Mouse (Mus musculus): ENCODE data around the gene Hspa5.
"Not testable (repeated sequence)": the region's sequence is repeated elsewhere in the genome, so short reads cannot be mapped to it uniquely, and the experiment has no call there.

The Hspa5 gene

GRCm38 (mm10) chr2:34777237-34777868 lies 5.6 kb downstream of the Hspa5 start:
- Histone ChIP-seq H3K9me3 (ENCODE audit: low read length) (no peaks in the 10 kb centered on the region), H3K4me3 (replicated peaks; ENCODE audit: low read length) (no peak overlapping the region), H3K36me3 (ENCODE audit: insufficient read depth, low read length) (peaks cover 96% of the 10 kb centered on the region), H3K27me3 (ENCODE audit: insufficient read depth, low read length) (no peaks in the 10 kb centered on the region), H3K4me1 (replicated peaks; ENCODE audit: low read depth, low read length) (peaks cover 43% of the 10 kb centered on the region)
- TF ChIP-seq CTCF (conservative IDR thresholded peaks at IDR 0.05; ENCODE audit: low read length) (no peak), POU5F1 (IDR thresholded peaks at IDR 0.05; ENCODE audit: borderline replicate concordance, low read length) (no peak), NANOG (IDR thresholded peaks at IDR 0.05; ENCODE audit: borderline replicate concordance, low read length) (no peak)

- H3K4me1 ChIP-seq (replicated peaks; ENCODE audit: low read depth, low read length): peaks cover 10% of the 10 kb centered on the region; the same call in 1 of the 2 replicates
- no peaks in the 10 kb centered on the region for H3K9me3 ChIP-seq (ENCODE audit: low read length)
- TF ChIP-seq NANOG (IDR thresholded peaks at IDR 0.05; ENCODE audit: borderline replicate concordance, low read length): no peak
- no peak for TF ChIP-seq POU5F1 (IDR thresholded peaks at IDR 0.05; ENCODE audit: borderline replicate concordance, low read length)
- TF ChIP-seq CTCF (conservative IDR thresholded peaks at IDR 0.05; ENCODE audit: low read length): peak; percentile 31; the same call in 1 of the 2 replicates
- no peak overlapping the region for H3K4me3 ChIP-seq (replicated peaks; ENCODE audit: low read length)
- no peaks in the 10 kb centered on the region for H3K27me3 ChIP-seq (ENCODE audit: insufficient read depth, low read length)
- peaks cover 76% of the 10 kb centered on the region for H3K36me3 ChIP-seq (ENCODE audit: insufficient read depth, low read length)
These were observed 11.6 kb downstream of the Hspa5 start for GRCm38 (mm10) chr2:34783064-34784020.

- Histone ChIP-seq H3K9me3 (ENCODE audit: low read length) (no peaks in the 10 kb centered on the region), H3K4me3 (replicated peaks; ENCODE audit: low read length) (no peak overlapping the region), H3K36me3 (ENCODE audit: insufficient read depth, low read length) (peaks cover 74% of the 10 kb centered on the region), H3K4me1 (replicated peaks; ENCODE audit: low read depth, low read length) (peaks cover 10% of the 10 kb centered on the region; the same call in 1 of the 2 replicates), H3K27me3 (ENCODE audit: insufficient read depth, low read length) (no peaks in the 10 kb centered on the region)
- TF ChIP-seq POU5F1 (IDR thresholded peaks at IDR 0.05; ENCODE audit: borderline replicate concordance, low read length): no peak
- TF ChIP-seq NANOG (IDR thresholded peaks at IDR 0.05; ENCODE audit: borderline replicate concordance, low read length): no peak
- TF ChIP-seq CTCF (conservative IDR thresholded peaks at IDR 0.05; ENCODE audit: low read length): peak; percentile 90
These were observed 12.3 kb downstream of the Hspa5 start for GRCm38 (mm10) chr2:34784085-34784484.

GRCm38 (mm10) chr2:34790282-34790681 lies 18.5 kb downstream of the Hspa5 start:
- Histone ChIP-seq H3K4me3 (replicated peaks; ENCODE audit: low read length) (no peak overlapping the region), H3K36me3 (ENCODE audit: insufficient read depth, low read length) (peaks cover 54% of the 10 kb centered on the region), H3K9me3 (ENCODE audit: low read length) (peaks cover 7% of the 10 kb centered on the region), H3K27me3 (ENCODE audit: insufficient read depth, low read length) (no peaks in the 10 kb centered on the region), H3K4me1 (replicated peaks; ENCODE audit: low read depth, low read length) (peaks cover 5% of the 10 kb centered on the region; the same call in 1 of the 2 replicates)
- no peak for TF ChIP-seq CTCF (conservative IDR thresholded peaks at IDR 0.05; ENCODE audit: low read length)
- no peak for TF ChIP-seq NANOG (IDR thresholded peaks at IDR 0.05; ENCODE audit: borderline replicate concordance, low read length)
- TF ChIP-seq POU5F1 (IDR thresholded peaks at IDR 0.05; ENCODE audit: borderline replicate concordance, low read length): no peak

- not testable (repeated sequence) for H3K9me3 ChIP-seq (ENCODE audit: low read length); H3K27me3 ChIP-seq (ENCODE audit: insufficient read depth, low read length)
These were observed 20.8 kb downstream of the Hspa5 start for GRCm38 (mm10) chr2:34792543-34792942.

GRCm38 (mm10) chr2:34794511-34794910 lies 22.7 kb downstream of the Hspa5 start:
- peaks cover 53% of the 10 kb centered on the region for H3K36me3 ChIP-seq (ENCODE audit: insufficient read depth, low read length)
- TF ChIP-seq CTCF (conservative IDR thresholded peaks at IDR 0.05; ENCODE audit: low read length) (no peak), POU5F1 (IDR thresholded peaks at IDR 0.05; ENCODE audit: borderline replicate concordance, low read length) (no peak), NANOG (IDR thresholded peaks at IDR 0.05; ENCODE audit: borderline replicate concordance, low read length) (no peak)
- H3K4me1 ChIP-seq (replicated peaks; ENCODE audit: low read depth, low read length): peaks cover 11% of the 10 kb centered on the region
- H3K4me3 ChIP-seq (replicated peaks; ENCODE audit: low read length): no peak overlapping the region
- H3K9me3 ChIP-seq (ENCODE audit: low read length): peaks cover 7% of the 10 kb centered on the region
- H3K27me3 ChIP-seq (ENCODE audit: insufficient read depth, low read length): no peaks in the 10 kb centered on the region

More at GRCm38 (mm10) chr2:34792543-34792942, 20.8 kb downstream of the Hspa5 start:
- H3K4me3 ChIP-seq (replicated peaks; ENCODE audit: low read length); H3K4me1 ChIP-seq (replicated peaks; ENCODE audit: low read depth, low read length): not testable (repeated sequence)
- peaks cover 59% of the 10 kb centered on the region for H3K36me3 ChIP-seq (ENCODE audit: insufficient read depth, low read length)

GRCm38 (mm10) chr2:34795426-34795825 lies 23.7 kb downstream of the Hspa5 start:
- Histone ChIP-seq H3K27me3 (ENCODE audit: insufficient read depth, low read length) (no peaks in the 10 kb centered on the region), H3K4me1 (replicated peaks; ENCODE audit: low read depth, low read length) (peaks cover 18% of the 10 kb centered on the region), H3K9me3 (ENCODE audit: low read length) (peaks cover 7% of the 10 kb centered on the region), H3K4me3 (replicated peaks; ENCODE audit: low read length) (no peak overlapping the region), H3K36me3 (ENCODE audit: insufficient read depth, low read length) (peaks cover 45% of the 10 kb centered on the region)
- TF ChIP-seq POU5F1 (IDR thresholded peaks at IDR 0.05; ENCODE audit: borderline replicate concordance, low read length): no peak
- TF ChIP-seq CTCF (conservative IDR thresholded peaks at IDR 0.05; ENCODE audit: low read length): no peak

- no peak for TF ChIP-seq CTCF (conservative IDR thresholded peaks at IDR 0.05; ENCODE audit: low read length)
- TF ChIP-seq POU5F1 (IDR thresholded peaks at IDR 0.05; ENCODE audit: borderline replicate concordance, low read length): no peak
- TF ChIP-seq NANOG (IDR thresholded peaks at IDR 0.05; ENCODE audit: borderline replicate concordance, low read length): no peak
- no peaks in the 10 kb centered on the region for H3K27me3 ChIP-seq (ENCODE audit: insufficient read depth, low read length)
- H3K36me3 ChIP-seq (ENCODE audit: insufficient read depth, low read length): peaks cover 35% of the 10 kb centered on the region
- H3K4me1 ChIP-seq (replicated peaks; ENCODE audit: low read depth, low read length): peaks cover 41% of the 10 kb centered on the region
- H3K4me3 ChIP-seq (replicated peaks; ENCODE audit: low read length): peak within 1 kb of the TSS; percentile 89
- no peaks in the 10 kb centered on the region for H3K9me3 ChIP-seq (ENCODE audit: low read length)
These were observed 27.8 kb downstream of the Hspa5 start, which contains the start of gene Rabepk for GRCm38 (mm10) chr2:34799357-34800256. Gene Rabepk (minus strand): TSS chr2:34799912.

Data from E14TG2a.4 (cell line).